Mouse (Mus musculus) cerebellum, adult 2 months (tissue): ENCODE measurements around the gene Mre11a.

Experiments
- CTCF ChIP-seq: fragments of 200-500 bp; IDR thresholded peaks from 2 replicates; pipeline ENCODE4 v1.5.1; 2011; ENCODE audit warnings: low read depth, mild to moderate bottlenecking, control low read depth, low read length, moderate library complexity, borderline replicate concordance; ENCODE audit not compliant: insufficient read depth
- POLR2A ChIP-seq: fragments of 200-500 bp; IDR thresholded peaks from 2 replicates; pipeline ENCODE4 v1.6.1; 2011; ENCODE audit warnings: low read length, control low read depth, borderline replicate concordance; ENCODE audit not compliant: insufficient read depth

DNA sequence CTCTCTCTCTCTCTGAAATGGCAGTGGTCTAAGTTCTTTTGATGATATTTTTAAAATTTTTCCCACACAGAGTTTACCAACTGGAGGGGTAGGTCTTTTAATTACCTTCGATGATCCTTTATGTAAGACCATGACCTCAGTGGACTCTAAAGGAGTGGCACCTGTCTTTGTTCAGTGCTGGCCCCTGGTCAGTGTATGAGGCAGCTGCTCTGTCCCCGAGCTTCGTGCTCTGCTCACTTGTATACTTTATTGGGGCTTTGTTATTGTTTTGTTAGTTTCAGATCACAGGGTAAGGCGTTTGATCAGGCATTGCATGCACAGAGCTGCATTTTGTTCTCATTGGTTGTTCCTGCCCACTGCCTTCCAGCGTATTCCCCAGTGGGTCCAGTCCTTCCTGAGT, 55.5 kb downstream of the Mre11a start:
- TF ChIP-seq CTCF = no peak
- no peak for TF ChIP-seq POLR2A
